Mouse (Mus musculus): ENCODE data around the gene Gad2. TPM values are rescaled to one million over a fixed set of nuclear protein-coding genes. Genes with fewer than 3 reads are reported as not detected.

Gene Gad2
- polyA plus RNA-seq, 1 experiment from 2014 or later, result not detected

GRCm38 (mm10) chr2:22620030-22620429 lies 2.0 kb upstream of the Gad2 start:
- Histone ChIP-seq H3K4me1 (ENCODE audit: control insufficient read depth, insufficient read depth, low read length) (peaks cover 14% of the 10 kb centered on the region; the same call in 1 of the 2 replicates), H3K4me3 (ENCODE audit: low read length) (no peak overlapping the region), H3K9me3 (ENCODE audit: control insufficient read depth, low read length) (peaks cover 3% of the 10 kb centered on the region; the same call in 1 of the 2 replicates), H3K27me3 (ENCODE audit: control insufficient read depth, insufficient read depth, low read length) (peaks cover 74% of the 10 kb centered on the region), H3K9ac (ENCODE audit: low read depth, low read length) (no peak overlapping the region), H3K27ac (ENCODE audit: low read depth, low read length) (no peak overlapping the region), H3K36me3 (ENCODE audit: control insufficient read depth, insufficient read depth, low read length) (no peaks in the 10 kb centered on the region), H3K4me2 (replicated peaks; ENCODE audit: low read depth, low read length) (no peak overlapping the region)
- ATAC-seq (ENCODE audit: low FRiP score, low TSS enrichment), result no peak
- 1% methylated on average over 6 of the region's 6 CpGs for WGBS

DNA sequence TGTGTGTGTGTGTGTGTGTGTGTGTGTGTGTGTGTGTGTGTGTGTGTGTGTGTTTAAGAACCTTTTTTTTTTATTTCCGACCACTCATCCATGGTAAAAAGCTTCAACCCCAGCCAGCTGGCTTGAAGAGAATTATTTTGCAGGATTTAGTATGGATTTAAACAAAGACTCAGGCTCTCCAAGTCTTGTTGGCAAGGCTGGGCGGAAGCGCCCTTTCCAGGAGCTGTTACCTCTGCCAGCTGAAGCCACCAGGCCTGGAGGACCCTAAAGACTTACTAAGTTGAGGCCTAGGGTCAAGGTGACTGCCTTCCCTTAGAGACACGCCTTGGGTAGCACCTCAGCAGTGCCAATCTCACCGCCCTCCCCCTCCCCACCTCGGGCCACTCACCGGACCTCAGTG lies 1.5 kb upstream of the Gad2 start:
- Histone ChIP-seq H3K27ac (ENCODE audit: low read depth, low read length) (no peak overlapping the region), H3K36me3 (ENCODE audit: control insufficient read depth, insufficient read depth, low read length) (no peaks in the 10 kb centered on the region), H3K27me3 (ENCODE audit: control insufficient read depth, insufficient read depth, low read length) (peaks cover 79% of the 10 kb centered on the region), H3K9me3 (ENCODE audit: control insufficient read depth, low read length) (no peaks in the 10 kb centered on the region), H3K4me3 (ENCODE audit: low read length) (no peak overlapping the region), H3K4me2 (replicated peaks; ENCODE audit: low read depth, low read length) (no peak overlapping the region), H3K9ac (ENCODE audit: low read depth, low read length) (no peak overlapping the region), H3K4me1 (ENCODE audit: control insufficient read depth, insufficient read depth, low read length) (peaks cover 14% of the 10 kb centered on the region; the same call in 1 of the 2 replicates)
- WGBS, result 8% methylated on average over 7 of the region's 7 CpGs
- no peak for ATAC-seq (ENCODE audit: low FRiP score, low TSS enrichment)

DNA sequence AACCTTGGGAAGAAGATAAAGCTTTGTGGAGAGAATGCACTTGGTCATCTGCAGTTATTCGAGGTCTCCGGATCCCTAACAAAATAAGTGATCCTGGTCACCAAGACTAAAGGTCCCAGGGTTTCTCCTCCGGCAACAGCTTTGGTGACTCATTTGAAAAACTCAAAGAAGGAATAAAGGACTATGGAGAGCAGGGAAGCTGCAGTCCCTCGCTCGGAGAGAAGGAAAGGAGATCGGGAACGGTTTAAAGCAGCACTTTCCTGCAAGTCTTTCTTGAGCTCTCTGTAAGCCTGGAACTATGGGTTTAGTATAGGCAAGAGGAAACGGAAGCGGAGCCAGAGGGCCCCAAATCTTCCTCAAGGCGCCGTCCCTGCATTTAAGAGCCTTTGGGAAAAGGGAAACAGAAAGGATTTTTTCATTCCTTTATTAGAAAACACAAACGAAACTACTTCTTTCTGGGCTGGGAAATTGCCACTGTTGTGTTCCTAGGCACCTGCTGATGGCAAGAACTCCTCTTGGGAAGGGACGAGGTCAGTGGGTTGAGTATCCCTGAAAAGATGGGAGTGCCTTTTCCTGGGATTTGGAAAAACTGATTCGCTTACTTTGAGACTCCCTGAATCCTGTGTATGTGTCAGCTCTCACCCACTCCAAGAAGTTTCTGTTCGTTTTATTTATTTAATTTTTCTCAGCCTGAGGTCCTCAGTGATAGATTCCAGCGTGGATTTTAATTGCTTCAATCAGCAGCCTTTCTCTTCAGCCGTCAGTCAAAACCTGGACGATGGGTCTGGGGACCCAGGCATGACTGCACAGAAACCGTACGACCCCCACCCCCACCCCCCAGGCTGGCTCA lies 802 bp upstream of the Gad2 start:
- Histone ChIP-seq H3K27me3 (ENCODE audit: control insufficient read depth, insufficient read depth, low read length) (peaks cover 85% of the 10 kb centered on the region), H3K9me3 (ENCODE audit: control insufficient read depth, low read length) (no peaks in the 10 kb centered on the region), H3K36me3 (ENCODE audit: control insufficient read depth, insufficient read depth, low read length) (no peaks in the 10 kb centered on the region), H3K27ac (ENCODE audit: low read depth, low read length) (no peak overlapping the region), H3K9ac (ENCODE audit: low read depth, low read length) (no peak overlapping the region), H3K4me1 (ENCODE audit: control insufficient read depth, insufficient read depth, low read length) (peaks cover 14% of the 10 kb centered on the region; the same call in 1 of the 2 replicates), H3K4me3 (ENCODE audit: low read length) (no peak overlapping the region), H3K4me2 (replicated peaks; ENCODE audit: low read depth, low read length) (no peak overlapping the region)
- ATAC-seq (ENCODE audit: low FRiP score, low TSS enrichment), result no peak
- WGBS, result 3% methylated on average over 20 of the region's 20 CpGs

- Histone ChIP-seq H3K4me2 (replicated peaks; ENCODE audit: low read depth, low read length) (peak overlapping the region; percentile 55), H3K36me3 (ENCODE audit: control insufficient read depth, insufficient read depth, low read length) (no peaks in the 10 kb centered on the region), H3K27me3 (ENCODE audit: control insufficient read depth, insufficient read depth, low read length) (peaks cover 92% of the 10 kb centered on the region), H3K4me1 (ENCODE audit: control insufficient read depth, insufficient read depth, low read length) (peaks cover 14% of the 10 kb centered on the region; the same call in 1 of the 2 replicates), H3K9ac (ENCODE audit: low read depth, low read length) (no peak overlapping the region), H3K27ac (ENCODE audit: low read depth, low read length) (no peak overlapping the region), H3K9me3 (ENCODE audit: control insufficient read depth, low read length) (no peaks in the 10 kb centered on the region), H3K4me3 (ENCODE audit: low read length) (peak overlapping the region; percentile 35)
- 0 out of 2 replicates have a peak, but pooled peaks have one; percentile 13 for ATAC-seq (ENCODE audit: low FRiP score, low TSS enrichment)
- WGBS, result 1% methylated on average over 60 of the region's 60 CpGs
Measured at GRCm38 (mm10) chr2:22623111-22624070, 1.4 kb downstream of the Gad2 start.

DNA sequence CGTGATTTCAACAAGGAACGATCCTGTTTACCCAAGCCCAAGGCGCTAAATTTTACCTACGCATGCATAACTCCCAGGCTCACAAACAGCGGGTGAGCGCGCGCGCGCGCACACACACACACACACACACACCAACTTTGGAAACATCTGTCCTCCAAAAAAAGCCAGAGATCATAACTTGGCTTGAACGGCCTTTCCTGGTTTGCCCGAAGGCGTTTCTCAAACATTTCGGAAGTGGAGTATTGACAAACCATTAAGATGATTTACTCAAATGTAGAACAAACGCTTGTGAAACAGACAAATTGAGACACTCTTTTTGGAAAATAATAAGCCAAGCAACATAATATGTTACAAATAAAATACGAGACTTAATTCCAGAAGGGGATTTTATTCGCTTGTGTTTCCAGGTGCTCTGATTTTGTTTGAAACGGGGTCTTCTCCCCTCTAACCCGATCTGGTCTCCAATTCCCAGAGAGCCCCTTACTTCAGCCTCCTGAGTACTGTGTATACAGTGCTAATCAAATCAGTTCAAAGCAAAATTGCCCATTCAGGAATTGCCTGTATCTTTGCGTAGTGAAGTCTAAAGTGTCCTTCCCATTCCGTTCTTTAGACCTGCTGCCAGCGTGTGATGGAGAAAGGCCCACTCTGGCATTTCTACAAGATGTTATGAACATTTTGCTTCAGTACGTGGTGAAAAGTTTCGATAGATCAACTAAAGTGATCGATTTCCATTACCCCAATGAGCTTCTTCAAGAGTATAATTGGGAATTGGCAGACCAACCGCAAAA lies 2.4 kb downstream of the Gad2 start:
- Histone ChIP-seq H3K36me3 (ENCODE audit: control insufficient read depth, insufficient read depth, low read length) (no peaks in the 10 kb centered on the region), H3K27ac (ENCODE audit: low read depth, low read length) (no peak overlapping the region), H3K27me3 (ENCODE audit: control insufficient read depth, insufficient read depth, low read length) (peaks cover 84% of the 10 kb centered on the region), H3K4me2 (replicated peaks; ENCODE audit: low read depth, low read length) (no peak overlapping the region), H3K9me3 (ENCODE audit: control insufficient read depth, low read length) (no peaks in the 10 kb centered on the region), H3K9ac (ENCODE audit: low read depth, low read length) (no peak overlapping the region), H3K4me1 (ENCODE audit: control insufficient read depth, insufficient read depth, low read length) (peaks cover 14% of the 10 kb centered on the region; the same call in 1 of the 2 replicates), H3K4me3 (ENCODE audit: low read length) (no peak overlapping the region)
- ATAC-seq (ENCODE audit: low FRiP score, low TSS enrichment), result no peak
- WGBS, result 3% methylated on average over 27 of the region's 27 CpGs

DNA sequence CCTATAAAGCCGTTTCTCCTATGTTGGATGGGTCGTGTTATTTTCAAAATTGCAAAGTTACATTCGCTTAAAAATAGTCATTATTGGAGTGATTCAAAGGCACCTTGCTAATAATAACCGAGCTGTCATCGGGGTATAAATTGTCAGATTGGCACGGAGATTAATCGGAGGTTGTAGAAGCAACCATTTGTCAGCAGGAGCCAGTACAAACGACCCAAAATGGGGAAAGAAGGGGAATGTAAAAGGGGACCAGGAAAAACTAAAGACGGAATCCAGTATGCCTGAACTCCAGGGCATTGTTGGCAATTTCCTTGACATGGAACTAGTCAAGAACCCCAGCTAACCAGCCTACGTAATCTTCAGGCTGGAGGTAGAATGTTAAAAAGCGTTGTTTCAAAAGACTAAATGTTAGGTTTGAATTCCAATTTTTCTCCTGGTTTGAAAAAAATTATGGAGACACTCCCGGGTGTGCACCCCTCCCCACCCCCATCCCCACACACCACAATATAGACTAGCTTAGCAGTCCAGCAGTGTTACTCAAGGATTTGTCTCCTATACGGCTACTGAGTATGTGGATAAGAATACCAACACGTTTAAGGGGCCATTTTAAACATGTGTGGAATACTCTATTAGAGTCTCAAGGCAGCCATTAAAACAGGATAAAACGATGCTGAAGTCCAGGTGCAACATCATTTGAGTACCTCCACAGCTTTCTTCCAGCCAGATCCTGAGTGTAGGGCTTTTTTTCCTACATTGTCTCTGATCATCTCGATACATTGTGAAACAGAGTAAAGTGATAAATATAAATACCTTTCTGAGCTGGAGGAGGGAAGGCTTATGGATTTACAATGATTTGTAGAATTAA lies 3.3 kb downstream of the Gad2 start:
- no peak for ATAC-seq (ENCODE audit: low FRiP score, low TSS enrichment)
- Histone ChIP-seq H3K27ac (ENCODE audit: low read depth, low read length) (no peak overlapping the region), H3K9me3 (ENCODE audit: control insufficient read depth, low read length) (no peaks in the 10 kb centered on the region), H3K4me1 (ENCODE audit: control insufficient read depth, insufficient read depth, low read length) (peaks cover 14% of the 10 kb centered on the region; the same call in 1 of the 2 replicates), H3K36me3 (ENCODE audit: control insufficient read depth, insufficient read depth, low read length) (no peaks in the 10 kb centered on the region), H3K4me2 (replicated peaks; ENCODE audit: low read depth, low read length) (no peak overlapping the region), H3K9ac (ENCODE audit: low read depth, low read length) (no peak overlapping the region), H3K4me3 (ENCODE audit: low read length) (no peak overlapping the region), H3K27me3 (ENCODE audit: control insufficient read depth, insufficient read depth, low read length) (peaks cover 75% of the 10 kb centered on the region)
- 9% methylated on average over 16 of the region's 16 CpGs for WGBS

GRCm38 (mm10) chr2:22627147-22627666 lies 5.2 kb downstream of the Gad2 start:
- Histone ChIP-seq H3K4me2 (replicated peaks; ENCODE audit: low read depth, low read length) (no peak overlapping the region), H3K9me3 (ENCODE audit: control insufficient read depth, low read length) (no peaks in the 10 kb centered on the region), H3K4me3 (ENCODE audit: low read length) (no peak overlapping the region), H3K27me3 (ENCODE audit: control insufficient read depth, insufficient read depth, low read length) (peaks cover 56% of the 10 kb centered on the region), H3K27ac (ENCODE audit: low read depth, low read length) (no peak overlapping the region), H3K4me1 (ENCODE audit: control insufficient read depth, insufficient read depth, low read length) (peaks cover 12% of the 10 kb centered on the region; the same call in 1 of the 2 replicates), H3K9ac (ENCODE audit: low read depth, low read length) (no peak overlapping the region), H3K36me3 (ENCODE audit: control insufficient read depth, insufficient read depth, low read length) (no peaks in the 10 kb centered on the region)
- no peak for ATAC-seq (ENCODE audit: low FRiP score, low TSS enrichment)
- WGBS, result 30% methylated on average over 3 of the region's 3 CpGs
